Mouse (Mus musculus) urinary bladder, adult 18-20 months (tissue): Measurements from ENCODE around the gene Traip.
A peak's percentile ranks its signal among the peaks of the same experiment; 100 is the strongest.

Source experiments
- DNase-seq, 2 experiments: peaks; one replicate each; pipeline ENCODE4 v3.0.0; 2022; ENCODE audit warnings: low spot score in 2 of 2, mixed read lengths in 2 of 2

Traip gene

DNA sequence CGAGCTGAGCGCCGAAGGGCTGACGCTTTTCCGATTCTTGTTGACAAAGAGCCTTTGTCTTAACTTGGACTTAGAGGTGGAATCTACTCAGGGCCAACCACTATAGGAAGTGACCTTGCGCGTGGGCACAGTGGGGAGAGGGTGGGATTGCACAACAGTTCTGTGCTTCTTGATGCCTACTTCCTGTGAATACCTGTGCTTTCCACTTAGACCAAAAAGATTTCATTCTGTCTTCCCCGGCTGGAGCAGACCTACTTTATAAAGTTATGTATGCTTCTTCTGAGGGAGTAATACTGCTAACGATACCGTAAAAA is at the start of gene Traip:
Traip (plus strand) TSS at position 215 of the 314 bp plus-strand sequence.
- no peak for DNase-seq

DNA sequence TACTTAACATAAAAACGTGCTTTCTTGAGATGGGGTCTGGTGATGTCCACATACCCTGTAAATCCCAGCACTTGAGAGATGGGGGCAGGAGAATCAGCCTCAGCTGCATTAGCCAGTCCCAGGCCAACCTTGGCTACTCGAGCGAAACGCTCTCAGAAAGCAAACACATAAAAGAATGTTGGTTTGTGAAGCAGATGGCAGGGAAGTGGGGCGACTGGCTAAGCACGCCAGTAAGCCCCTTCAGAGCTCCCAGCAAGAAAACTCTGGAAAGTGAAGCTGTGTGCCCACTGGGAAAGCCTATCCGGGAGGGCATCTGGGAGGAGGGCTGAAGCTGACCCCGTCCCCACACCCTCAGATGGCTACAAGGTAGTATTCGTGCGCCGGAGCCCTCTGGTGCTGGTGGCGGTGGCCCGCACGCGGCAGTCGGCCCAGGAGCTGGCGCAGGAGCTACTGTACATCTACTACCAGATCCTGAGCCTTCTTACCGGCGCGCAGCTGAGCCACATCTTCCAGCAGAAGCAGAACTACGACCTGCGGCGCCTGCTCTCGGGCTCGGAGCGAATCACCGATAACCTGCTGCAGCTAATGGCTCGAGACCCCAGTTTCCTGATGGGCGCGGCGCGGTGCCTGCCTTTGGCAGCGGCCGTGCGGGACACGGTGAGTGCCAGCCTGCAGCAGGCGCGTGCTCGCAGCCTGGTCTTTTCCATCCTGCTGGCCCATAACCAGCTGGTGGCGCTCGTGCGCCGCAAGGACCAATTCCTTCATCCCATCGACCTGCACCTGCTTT is 48.9 kb upstream of the Traip start:
- DNase-seq, result no peak

DNA sequence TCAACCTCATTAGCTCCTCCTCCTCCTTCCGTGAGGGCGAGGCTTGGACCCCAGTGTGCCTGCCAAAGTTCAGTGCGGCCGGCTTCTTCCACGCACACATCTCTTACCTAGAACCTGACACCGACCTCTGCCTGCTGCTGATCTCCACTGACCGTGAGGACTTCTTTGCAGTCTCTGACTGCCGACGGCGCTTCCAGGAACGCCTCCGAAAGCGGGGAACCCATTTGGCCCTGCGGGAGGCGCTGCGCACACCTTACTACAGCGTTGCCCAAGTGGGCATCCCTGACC is 48.4 kb upstream of the Traip start:
- no peak for DNase-seq

DNA sequence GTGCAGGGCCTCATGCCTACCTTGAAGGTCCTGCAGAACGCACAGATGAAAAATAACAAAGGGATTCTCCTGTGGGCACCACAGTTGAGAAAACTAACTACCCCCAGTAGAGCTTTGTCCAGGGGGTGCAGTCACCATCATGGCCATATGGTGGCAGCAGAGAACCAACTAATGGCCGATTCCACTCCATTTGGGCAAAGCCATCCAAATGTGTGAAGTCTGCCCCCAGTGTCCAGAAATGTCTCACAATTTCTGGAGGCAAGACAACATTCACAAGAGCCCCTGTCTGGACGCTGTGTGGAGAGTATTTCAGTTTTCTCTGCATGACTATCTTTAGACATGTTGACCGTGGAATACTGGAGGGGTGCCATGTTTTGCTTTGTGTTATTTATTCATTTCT is 45.2 kb upstream of the Traip start:
- peak; percentile 80 to 86 for DNase-seq

DNA sequence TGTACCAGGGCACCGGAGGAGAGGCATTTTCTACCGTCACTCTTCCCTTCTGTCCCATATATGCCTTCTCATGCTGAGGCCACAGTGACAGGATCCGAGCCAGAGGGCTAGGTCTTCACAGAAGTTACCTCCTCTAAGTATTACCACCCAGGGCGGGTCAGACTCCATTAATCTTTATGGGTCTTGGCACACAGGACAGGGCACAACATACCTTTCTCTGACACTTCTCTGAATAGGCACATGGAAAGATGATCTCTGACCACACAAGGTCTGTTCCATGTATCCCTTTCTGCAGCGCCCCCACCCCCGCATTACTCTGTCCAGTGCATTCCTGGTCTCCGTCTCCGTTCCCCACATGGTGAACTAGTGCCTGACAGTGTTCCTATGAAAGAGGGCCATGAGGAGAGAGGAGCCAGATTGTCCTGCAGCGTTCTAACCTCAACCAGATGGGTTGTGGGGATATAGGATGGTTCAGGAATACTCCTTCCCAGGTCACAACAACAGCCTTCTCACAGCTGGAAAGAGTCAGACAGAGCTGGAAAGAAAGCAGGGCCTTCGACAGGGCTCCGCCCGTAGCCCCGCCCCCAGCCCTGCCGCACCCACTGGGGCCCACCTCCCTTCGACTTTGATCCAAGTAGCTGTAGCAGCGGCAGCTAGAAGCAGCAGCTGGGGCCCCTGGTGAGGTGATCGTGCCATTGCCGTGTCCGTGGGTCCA is 43.5 kb upstream of the Traip start, which contains the start of gene Mst1r:
Mst1r (plus strand) TSS at position 622 of the 715 bp plus-strand sequence.
- peak; percentile 78 to 90 for DNase-seq

DNA sequence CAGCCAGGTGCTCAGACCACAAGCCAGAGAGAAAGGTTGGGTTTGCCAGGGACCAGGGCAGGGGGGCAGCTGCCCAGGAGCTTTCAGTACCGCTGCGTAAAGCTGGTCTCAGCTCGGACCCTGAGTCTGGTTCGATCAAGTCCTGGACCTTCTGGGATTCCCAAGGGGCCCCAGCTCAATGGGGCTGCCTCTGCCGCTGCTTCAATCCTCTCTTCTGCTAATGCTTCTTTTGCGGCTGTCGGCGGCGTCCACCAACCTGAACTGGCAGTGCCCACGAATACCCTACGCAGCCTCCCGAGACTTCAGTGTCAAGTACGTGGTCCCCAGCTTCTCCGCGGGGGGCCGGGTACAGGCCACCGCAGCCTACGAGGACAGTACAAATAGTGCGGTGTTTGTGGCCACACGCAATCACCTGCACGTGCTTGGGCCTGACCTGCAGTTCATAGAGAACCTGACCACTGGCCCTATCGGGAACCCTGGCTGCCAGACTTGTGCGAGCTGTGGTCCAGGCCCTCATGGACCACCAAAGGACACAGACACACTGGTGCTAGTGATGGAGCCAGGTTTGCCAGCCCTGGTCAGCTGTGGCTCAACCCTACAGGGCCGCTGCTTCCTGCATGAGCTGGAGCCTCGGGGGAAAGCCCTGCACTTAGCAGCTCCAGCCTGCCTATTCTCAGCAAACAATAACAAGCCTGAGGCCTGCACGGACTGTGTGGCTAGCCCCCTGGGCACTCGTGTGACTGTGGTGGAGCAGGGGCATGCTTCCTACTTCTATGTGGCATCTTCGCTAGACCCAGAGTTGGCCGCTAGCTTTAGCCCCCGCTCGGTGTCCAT is 42.8 kb upstream of the Traip start:
- DNase-seq, result peak in 1 of 2 experiments; percentile 53

DNA sequence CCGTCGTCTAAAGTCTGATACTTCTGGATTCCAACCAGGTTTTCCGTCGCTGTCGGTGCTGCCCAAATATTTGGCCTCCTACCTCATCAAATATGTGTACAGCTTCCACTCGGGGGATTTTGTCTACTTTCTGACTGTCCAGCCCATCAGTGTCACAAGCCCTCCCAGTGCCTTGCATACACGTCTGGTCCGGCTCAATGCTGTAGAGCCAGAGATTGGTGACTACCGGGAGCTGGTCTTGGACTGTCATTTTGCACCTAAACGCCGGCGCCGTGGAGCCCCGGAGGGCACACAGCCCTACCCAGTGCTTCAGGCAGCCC is 42.2 kb upstream of the Traip start:
- peak in 1 of 2 experiments; percentile 46 for DNase-seq

DNA sequence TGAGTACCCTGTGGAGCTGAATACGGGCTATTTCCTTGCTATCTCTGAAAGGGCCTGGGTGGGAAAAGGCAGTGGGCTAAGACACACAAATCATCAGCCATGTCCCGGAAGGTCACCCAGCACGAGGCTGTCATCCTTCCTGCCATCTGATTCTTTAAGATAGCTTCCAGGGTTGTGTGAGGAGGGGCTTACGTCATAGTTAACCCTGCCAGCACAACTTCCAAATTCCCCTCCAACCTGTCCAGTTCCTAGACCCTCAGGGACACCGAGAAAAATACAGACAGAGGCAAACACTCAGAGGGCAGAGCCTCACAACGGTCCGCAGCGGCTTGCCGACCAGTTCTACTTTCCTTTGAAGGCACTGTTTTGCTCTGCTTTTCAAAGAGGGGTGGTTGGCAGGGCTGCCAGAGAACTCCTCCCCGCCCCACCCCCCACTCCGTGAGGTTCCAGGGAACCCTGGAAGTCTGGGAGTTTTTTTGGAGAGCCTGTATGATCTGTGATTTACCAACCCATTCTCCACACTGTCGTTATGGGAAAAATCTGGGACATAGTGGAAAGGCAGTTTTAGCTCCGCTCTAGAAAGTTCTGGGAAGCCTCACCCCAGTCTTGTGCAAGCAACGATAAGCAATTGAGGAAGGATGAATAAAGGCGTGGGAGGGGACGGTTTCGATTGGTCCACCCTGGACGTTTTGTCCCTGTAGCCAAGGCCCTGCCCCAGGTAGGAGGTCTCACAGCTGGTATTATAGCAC is 41.4 kb upstream of the Traip start:
- DNase-seq, result peak; percentile 54 to 85

DNA sequence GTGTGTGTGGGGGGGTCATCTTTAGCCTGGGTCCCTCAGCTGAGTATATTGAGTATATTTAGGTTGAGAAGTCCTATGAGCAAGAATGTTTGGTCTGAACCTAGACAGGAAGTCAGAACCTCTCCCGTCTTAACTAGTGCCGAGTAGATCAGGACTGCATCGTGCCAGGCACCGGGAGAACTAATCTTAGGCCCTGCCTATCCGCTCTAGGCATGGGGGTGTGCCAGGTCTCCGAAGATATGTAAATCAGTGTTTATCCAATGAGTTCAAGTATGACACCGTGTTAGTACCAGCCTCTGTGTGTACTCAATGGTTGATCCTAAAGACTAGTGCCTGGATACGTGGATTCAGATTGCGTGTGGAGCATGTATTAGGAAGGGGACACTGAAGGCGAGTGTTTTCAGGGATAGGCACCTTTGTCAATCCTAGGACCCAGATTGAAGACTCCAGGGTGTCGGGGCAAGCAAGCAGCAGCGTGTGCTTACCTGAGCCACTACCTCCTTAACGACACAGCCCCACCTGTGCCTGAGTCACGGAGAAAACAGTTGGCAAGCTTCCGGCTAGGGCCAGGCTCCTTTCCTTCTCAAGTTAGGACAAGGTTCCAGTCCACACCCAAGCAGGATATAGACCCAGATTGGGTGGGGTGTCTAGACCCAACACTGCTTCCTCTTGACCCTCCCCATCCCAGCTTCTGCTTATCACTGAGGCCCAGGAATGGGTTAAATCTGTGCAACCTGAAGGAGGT is 39.7 kb upstream of the Traip start:
- DNase-seq, result peak; percentile 62 to 79

DNA sequence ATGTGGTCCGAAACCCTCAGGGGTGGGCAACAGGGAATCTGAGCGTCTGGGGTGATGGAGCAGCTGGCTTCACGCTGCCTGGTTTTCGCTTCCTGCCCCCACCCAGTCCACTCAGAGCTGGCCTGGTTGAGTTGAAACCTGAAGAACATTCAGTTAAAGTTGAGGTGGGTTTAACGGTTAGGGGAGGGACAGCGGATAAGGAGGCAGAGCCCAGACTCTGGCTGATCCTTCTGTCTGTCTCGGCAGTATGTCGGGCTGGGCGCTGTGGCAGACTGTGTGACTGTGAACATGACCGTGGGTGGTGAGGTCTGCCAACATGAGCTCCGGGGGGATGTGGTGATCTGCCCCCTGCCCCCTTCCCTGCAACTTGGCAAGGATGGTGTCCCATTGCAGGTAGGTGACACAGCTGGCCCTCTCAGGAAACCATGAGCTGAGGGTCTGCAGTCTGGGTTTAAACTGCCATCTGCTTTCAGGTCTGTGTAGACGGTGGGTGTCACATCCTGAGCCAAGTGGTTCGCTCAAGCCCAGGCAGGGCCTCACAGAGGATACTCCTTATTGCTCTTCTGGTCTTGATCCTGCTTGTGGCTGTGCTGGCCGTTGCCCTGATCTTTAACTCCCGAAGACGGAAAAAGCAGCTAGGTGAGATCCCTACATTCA is 35.0 kb upstream of the Traip start:
- DNase-seq, result no peak

DNA sequence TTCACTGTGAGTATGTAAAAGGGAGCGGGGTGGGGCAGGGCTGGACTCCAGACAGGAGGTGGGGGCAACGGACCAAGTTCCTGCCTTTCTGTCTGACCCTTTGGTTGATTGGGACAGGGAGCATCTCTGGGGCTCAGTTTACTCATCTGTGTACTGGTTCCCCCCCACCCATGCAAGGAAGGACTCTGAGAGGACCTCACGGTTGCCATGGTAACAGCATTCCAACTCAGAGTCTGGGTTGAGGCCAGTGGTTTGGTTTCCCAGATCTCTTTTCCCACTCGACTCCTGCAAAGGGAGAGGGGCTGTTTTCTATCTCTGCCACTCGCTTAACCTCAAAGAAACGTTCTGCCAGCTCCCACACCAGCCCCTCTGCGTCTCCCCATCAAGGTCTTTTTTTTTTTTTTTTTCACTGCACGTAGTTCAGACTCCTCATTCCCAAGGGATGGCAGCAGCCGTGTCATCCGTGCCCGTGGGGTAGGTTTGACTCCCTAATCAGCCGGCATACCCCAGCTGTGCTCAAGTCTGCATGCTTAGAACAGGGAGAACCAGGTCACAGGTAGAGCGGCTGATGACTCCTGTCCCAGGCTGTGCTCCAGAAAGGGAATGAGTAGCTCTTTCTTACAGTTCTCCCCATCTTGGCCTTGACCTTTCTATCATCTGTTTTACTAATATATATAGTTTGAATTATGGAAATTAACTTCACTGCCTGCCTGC is 31.9 kb upstream of the Traip start:
- DNase-seq, result no peak

DNA sequence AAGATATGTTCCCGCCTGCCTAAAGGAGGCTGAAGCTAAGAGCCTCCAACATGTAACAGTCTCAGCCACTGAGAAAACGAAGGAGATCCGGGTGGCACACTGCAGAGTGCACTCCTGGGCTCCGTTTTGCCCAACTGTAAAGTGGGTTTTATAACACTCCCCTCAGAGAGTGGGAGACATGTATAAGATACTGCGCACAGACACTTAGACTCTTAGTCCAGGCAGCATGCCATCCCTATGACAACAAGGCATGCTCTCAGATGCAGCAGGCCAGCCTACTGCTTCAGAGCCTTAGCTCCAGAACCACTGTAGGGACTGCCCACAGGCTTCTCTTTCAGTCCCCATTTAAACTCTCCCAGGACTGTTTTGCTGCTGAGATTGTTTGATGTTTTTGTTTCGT is 31.1 kb upstream of the Traip start:
- DNase-seq, result no peak

DNA sequence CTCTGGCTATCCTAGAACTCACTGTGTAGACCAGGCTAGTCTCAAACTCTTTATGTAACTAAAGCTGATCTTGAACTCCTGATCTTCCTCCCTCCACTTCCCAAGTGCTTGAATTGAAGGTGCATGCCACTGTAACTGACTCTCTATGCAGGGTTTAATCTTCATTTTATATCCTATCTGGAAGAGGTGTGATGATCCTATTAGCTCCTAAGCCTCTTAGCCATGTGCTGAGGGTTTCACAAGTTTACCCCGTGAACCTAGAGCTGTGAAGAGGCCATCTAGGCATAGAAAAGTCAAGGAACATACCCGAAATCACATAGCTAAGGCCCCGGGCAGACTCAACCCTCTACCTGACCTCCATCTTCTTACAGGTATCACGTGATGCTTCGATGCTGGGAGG is 30.5 kb upstream of the Traip start:
- DNase-seq, result no peak

DNA sequence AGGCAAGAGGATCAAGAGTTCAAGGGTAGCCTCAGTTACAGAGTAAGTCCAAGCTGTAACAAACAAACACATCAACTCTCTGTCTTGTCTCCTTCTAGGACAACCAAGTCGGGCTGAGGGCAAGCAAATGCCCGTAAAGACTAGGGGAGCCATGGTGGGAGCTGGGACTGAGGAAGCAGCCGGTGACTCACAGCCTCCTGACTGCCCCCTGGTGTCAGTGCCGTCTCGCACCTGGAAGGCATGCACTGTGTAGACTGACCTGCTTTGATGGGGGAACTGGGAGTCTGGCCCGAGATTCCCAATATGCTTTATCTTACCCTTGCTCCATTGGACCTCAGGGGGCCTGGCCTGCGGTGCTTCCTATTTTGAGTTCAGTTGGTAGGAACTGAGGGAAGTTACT is 26.9 kb upstream of the Traip start:
- DNase-seq, result peak in 1 of 2 experiments; percentile 58

DNA sequence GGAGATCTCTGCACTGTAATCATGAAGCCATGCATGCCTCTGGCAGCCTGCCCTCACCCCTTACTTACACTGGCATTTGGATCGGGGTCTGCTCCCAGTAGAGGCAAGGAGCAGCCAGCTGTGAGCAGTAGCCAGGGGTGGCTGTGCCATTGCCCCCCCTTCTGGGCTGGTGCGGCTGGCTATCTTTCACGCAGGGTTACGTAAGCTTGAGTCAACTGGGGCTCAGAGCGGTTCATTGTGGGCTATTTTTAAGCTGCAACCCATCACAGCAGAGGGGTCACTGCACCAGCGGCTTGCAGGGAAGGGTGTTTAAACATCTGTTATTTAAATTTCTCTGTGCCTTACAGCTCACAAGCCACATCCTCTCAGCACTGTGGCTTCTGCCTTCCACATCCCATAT is 26.0 kb upstream of the Traip start:
- DNase-seq, result no peak

DNA sequence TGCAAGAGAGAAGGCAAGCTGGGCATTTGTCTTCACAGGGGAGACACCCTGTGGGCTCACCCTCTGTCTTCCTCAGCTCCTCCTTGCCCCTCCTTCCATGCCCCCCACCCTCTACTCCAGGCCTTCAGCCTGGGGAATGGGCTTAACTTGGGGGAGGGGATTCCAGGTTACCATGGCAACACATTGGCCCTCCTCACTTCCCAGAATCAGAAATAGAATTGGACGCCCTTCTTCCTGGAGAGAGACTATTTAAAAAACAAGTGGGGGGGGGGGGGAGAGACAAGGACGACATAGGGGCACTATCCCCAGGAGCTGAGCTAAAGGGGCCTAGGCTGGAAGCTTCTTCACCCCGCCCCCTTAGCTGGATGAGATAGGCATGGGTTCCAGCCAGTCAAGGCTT is 24.7 kb upstream of the Traip start:
- DNase-seq, result no peak

DNA sequence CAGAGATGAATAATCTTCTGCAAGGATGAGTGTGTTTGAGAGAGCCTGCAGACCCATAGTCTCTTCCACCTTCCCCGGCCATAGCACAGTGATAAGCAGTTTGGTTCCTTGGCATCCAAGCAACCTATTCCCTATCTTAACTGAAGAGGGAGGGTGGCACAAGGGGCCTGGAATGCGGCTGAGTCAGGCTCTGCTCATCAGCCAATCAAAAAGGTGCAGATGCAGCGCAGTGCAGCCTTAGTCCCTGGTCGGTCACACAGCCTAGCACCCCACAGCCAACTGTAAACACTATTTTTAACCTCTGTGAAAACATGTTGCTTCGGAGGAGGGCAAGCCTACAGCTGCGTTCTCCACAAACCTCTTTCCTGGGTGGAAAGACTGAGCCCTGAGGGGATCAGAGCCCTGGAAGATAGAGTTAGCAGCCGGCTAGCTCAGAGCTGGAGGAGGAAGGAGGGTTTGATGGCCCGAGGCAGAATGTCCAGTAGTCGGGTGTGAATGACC is 23.0 kb upstream of the Traip start:
- no peak for DNase-seq

DNA sequence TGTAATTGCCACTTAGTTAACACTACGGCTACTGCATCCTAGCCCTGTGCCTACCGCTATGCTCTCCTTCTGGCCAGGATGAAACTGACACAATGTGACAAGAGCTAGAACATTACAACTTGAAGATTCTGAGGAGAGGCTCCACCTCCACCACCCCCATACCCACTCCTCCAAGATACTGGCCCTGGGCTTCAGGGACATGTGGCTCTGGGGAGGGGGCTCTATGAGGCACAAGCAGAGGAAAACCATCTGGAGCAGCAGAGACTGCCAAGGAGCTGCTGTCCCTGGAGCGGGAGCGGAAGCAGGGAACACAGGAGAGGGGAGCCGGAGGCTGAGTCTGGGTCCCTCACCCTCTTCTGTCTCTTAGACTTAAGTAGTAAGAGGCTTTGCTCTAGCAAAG is 22.2 kb upstream of the Traip start:
- no peak for DNase-seq

DNA sequence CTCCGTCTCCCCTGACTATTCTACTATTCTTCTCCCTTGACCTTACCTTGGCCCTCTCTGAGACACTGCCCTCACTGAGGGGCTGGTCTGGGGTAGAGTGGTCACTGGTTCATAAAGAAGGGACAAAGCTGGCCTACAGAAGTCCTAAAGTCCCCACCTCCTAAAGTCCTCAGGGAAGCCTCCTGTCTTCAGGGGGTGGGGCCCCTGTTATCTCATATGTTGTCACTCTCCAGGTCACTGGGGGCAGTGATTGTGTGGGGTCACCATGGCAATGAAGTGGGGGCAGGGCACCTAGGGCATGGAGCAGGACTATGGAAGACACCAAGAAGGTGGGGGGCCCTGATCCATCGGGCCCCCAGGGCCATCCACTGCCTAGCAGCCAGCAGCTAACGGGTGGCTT is 21.8 kb upstream of the Traip start, which contains the start of gene Actl11:
Actl11 (plus strand) TSS at position 301 of the 400 bp plus-strand sequence.
- no peak for DNase-seq

DNA sequence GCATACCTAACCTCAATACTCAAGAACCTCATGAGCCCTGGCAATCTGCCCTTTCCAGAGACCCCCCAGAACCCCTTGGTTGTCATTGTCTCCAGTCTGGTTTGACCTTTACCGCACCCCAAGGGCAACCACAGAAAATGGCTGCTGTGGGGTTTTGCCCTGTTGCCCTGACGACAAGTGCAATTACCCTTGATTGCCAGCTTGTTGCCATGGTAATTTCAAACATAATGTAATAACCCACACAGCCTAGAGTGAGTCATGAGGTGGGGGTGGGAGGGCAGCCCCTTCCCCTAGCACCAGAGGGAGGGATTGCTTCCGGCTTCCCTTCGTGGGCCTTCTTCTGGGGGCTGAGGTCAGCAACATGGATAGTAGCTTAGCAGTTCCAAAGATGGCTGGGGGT is 17.7 kb upstream of the Traip start:
- DNase-seq, result no peak
